Mouse (Mus musculus): ENCODE results near the gene Arl4d.

GRCm38 (mm10) chr11:101714012-101714411 lies 48.7 kb downstream of the Arl4d start:
- TF ChIP-seq CTCF (IDR thresholded peaks at IDR 0.05) = no peak
- TF ChIP-seq EP300 (IDR thresholded peaks at IDR 0.05) = no peak

All from lung, postnatal 0 days (tissue).